Mouse (Mus musculus): ENCODE data around the gene Ube2j2. TPM values are rescaled to one million over a fixed set of nuclear protein-coding genes. Genes with fewer than 3 reads are reported as not detected.

Ube2j2 gene
- polyA plus RNA-seq, 1 experiment from 2014 or later = 165 TPM

DNA sequence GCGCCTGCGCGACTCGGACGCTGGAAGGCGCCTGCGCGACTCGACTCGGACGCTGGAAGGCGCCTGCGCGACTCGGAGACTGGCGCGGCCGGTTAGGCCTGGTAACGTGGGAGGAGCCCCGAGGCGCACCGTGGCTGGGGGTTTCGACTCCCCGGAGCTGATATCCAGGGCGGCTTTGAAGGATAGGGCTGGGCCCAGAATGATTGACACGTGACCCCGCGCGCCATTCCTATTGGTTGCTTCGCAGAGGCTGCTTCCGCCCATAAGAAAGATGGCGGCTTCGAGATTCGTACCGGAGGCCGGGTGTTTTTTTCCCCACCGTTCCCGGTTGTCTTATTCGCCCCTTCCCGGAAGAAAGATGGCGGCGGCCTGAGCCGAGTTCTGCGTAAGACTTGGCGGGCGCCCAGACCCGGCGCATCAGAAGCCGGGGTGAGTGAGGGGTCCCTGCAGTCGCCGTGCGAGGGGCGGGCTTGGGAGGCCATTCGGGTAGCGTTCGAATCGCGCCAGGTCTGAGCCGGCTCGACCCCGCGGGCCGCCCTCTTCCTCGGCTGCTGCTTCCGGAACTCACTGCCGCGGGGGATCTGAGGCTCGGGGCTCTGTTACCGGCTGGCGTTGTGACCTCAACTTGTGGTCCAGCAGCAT, 49.4 kb downstream of the Ube2j2 start:
- peak overlapping the region; percentile 83 for H3K9ac ChIP-seq (replicated peaks)
- H3K27ac ChIP-seq = peak overlapping the region; percentile 94
- peak overlapping the region; percentile 94 for H3K4me2 ChIP-seq
- H3K4me1 ChIP-seq (replicated peaks) = peaks cover 19% of the 10 kb centered on the region
- peak; percentile 88 for ATAC-seq (ENCODE audit: insufficient number of reproducible peaks, insufficient read depth, low FRiP score, low TSS enrichment, low read depth)
- H3K27me3 ChIP-seq = no peaks in the 10 kb centered on the region
- H3K36me3 ChIP-seq = peaks cover 27% of the 10 kb centered on the region
- peak overlapping the region; percentile 83 for H3K4me3 ChIP-seq (replicated peaks)
- H3K9me3 ChIP-seq = no peaks in the 10 kb centered on the region
- WGBS = under 1% methylated on average over 70 of the region's 70 CpGs

DNA sequence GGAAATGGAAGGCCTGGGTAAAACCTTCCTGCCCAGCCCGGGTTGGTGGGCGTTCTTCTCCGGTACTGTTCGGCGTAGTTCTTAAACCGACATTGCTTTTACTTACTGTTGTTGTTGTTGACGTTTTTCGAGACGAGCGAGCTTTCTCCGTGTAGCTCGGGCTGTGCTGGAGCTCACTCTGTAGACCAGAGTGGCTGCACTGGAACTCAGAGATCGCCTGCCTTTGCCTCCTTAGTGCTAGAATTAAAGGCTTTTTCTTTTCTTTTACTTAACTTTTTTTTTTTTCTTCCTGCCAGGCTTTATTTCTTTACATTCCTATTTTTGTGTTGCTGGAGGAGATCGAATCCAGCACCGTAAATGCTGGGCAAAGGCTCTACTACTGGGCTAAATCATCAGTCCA, 50.0 kb downstream of the Ube2j2 start:
- Histone ChIP-seq H3K9me3 (no peaks in the 10 kb centered on the region), H3K27ac (peak overlapping the region; percentile 94), H3K36me3 (peaks cover 32% of the 10 kb centered on the region), H3K9ac (replicated peaks) (peak overlapping the region; percentile 83), H3K27me3 (no peaks in the 10 kb centered on the region), H3K4me3 (replicated peaks) (peak overlapping the region; percentile 83), H3K4me1 (replicated peaks) (peaks cover 19% of the 10 kb centered on the region), H3K4me2 (peak overlapping the region; percentile 65)
- no peak for ATAC-seq (ENCODE audit: insufficient number of reproducible peaks, insufficient read depth, low FRiP score, low TSS enrichment, low read depth)
- WGBS = 6% methylated on average over 15 of the region's 15 CpGs

DNA sequence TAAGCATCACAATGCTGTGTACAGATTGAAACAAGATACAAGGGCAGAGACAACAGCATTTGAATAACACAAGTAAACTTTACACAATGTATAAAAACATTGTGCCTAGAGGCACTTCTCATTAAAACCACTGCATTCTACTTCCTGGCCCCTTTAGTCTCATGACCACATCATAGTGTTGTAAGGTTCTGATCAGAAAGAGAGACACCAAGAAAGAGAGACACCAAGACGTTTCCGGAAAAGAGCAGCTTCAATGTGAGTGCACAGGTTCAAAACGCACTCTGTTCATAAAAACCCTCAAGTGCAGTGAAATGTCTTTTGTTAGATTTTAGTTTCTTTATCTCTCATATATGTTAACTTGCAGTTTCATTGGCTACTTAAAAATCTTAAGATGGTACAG, 60.5 kb downstream of the Ube2j2 start:
- Histone ChIP-seq H3K9me3 (no peaks in the 10 kb centered on the region), H3K27me3 (no peaks in the 10 kb centered on the region), H3K4me2 (no peak overlapping the region), H3K4me1 (replicated peaks) (no peaks in the 10 kb centered on the region), H3K36me3 (peaks cover 93% of the 10 kb centered on the region), H3K4me3 (replicated peaks) (no peak overlapping the region), H3K9ac (replicated peaks) (no peak overlapping the region), H3K27ac (no peak overlapping the region)
- no peak for ATAC-seq (ENCODE audit: insufficient number of reproducible peaks, insufficient read depth, low FRiP score, low TSS enrichment, low read depth)
- 89% methylated on average over 3 of the region's 3 CpGs for WGBS

DNA sequence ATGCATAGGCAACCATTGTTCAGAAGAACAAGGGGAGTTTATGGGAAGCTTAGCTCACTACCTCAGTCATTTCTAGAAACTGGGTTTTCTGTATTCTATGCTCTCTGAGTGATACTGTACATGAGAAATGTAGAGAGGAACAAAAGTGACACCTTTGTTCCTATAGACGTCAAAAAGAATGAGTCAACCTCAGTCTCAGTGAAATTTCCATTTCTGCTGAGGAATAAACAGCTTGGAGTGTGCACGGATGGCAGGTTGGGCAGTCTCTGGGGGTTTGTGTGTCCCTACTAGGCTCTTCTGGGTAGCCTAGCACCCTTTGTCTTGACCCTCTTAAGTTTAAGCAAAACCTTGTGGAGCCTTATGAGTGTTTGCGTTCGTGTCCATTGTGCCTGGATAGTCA, 64.7 kb downstream of the Ube2j2 start:
- Histone ChIP-seq H3K9ac (replicated peaks) (no peak overlapping the region), H3K4me2 (no peak overlapping the region), H3K27ac (no peak overlapping the region), H3K27me3 (no peaks in the 10 kb centered on the region), H3K36me3 (peaks cover 95% of the 10 kb centered on the region), H3K4me1 (replicated peaks) (no peaks in the 10 kb centered on the region), H3K9me3 (no peaks in the 10 kb centered on the region), H3K4me3 (replicated peaks) (no peak overlapping the region)
- WGBS = 94% methylated on average over 4 of the region's 4 CpGs
- ATAC-seq (ENCODE audit: insufficient number of reproducible peaks, insufficient read depth, low FRiP score, low TSS enrichment, low read depth) = no peak

Small RNA genes within 50 kb of the gene (microRNA-seq; reads per million reads assigned to microRNA genes)
- gene Gm22991 = not detected

Other genes with a start within 250 kb of the Ube2j2 start
- gene Fndc10, start 249.5 kb upstream of the Ube2j2 start, polyA plus RNA-seq (2016; fragmentation: Nextera tagmentation; extraction: Ambion mirVana) = 9.3 and 11.2 TPM in 2 replicates
- 143 and 145 TPM in 2 replicates for gene Ssu72, start 239.0 kb upstream of the Ube2j2 start, polyA plus RNA-seq (2016; fragmentation: Nextera tagmentation; extraction: Ambion mirVana)
- gene Tmem240, start 209.0 kb upstream of the Ube2j2 start, polyA plus RNA-seq (2016; fragmentation: Nextera tagmentation; extraction: Ambion mirVana) = 1.4 and 1.6 TPM in 2 replicates
- 104 and 108 TPM in 2 replicates for gene Atad3a, start 182.7 kb upstream of the Ube2j2 start, polyA plus RNA-seq (2016; fragmentation: Nextera tagmentation; extraction: Ambion mirVana)
- 8.3 and 8.8 TPM in 2 replicates for gene Vwa1, start 169.1 kb upstream of the Ube2j2 start, polyA plus RNA-seq (2016; fragmentation: Nextera tagmentation; extraction: Ambion mirVana)
- gene Tmem88b, start 158.0 kb upstream of the Ube2j2 start, polyA plus RNA-seq (2016; fragmentation: Nextera tagmentation; extraction: Ambion mirVana) = 0.50 and 0.91 TPM in 2 replicates
- gene Ankrd65, start 153.4 kb upstream of the Ube2j2 start, polyA plus RNA-seq (2016; fragmentation: Nextera tagmentation; extraction: Ambion mirVana) = 0.18 TPM in 1 of 2 replicates, not detected in the other
- gene Mrpl20, start 141.0 kb upstream of the Ube2j2 start, polyA plus RNA-seq (2016; fragmentation: Nextera tagmentation; extraction: Ambion mirVana) = 217 and 228 TPM in 2 replicates
- gene Ccnl2, start 131.3 kb upstream of the Ube2j2 start, polyA plus RNA-seq (2016; fragmentation: Nextera tagmentation; extraction: Ambion mirVana) = 241 and 256 TPM in 2 replicates
- 146 and 151 TPM in 2 replicates for gene Aurkaip1, start 112.6 kb upstream of the Ube2j2 start, polyA plus RNA-seq (2016; fragmentation: Nextera tagmentation; extraction: Ambion mirVana)
- gene Mxra8, start 104.2 kb upstream of the Ube2j2 start, polyA plus RNA-seq (2016; fragmentation: Nextera tagmentation; extraction: Ambion mirVana) = 44.9 and 62.1 TPM in 2 replicates
- gene Dvl1, start 96.4 kb upstream of the Ube2j2 start, polyA plus RNA-seq (2016; fragmentation: Nextera tagmentation; extraction: Ambion mirVana) = 5.5 and 14.7 TPM in 2 replicates
- 0.39 and 0.74 TPM in 2 replicates for gene Tas1r3, start 80.5 kb upstream of the Ube2j2 start, polyA plus RNA-seq (2016; fragmentation: Nextera tagmentation; extraction: Ambion mirVana)
- 13.6 and 14.2 TPM in 2 replicates for gene Cptp, start 74.4 kb upstream of the Ube2j2 start, polyA plus RNA-seq (2016; fragmentation: Nextera tagmentation; extraction: Ambion mirVana)
- gene Ints11, start 74.3 kb upstream of the Ube2j2 start, polyA plus RNA-seq (2016; fragmentation: Nextera tagmentation; extraction: Ambion mirVana) = 82.0 and 82.9 TPM in 2 replicates
- 45.4 and 48.5 TPM in 2 replicates for gene Pusl1, start 52.0 kb upstream of the Ube2j2 start, polyA plus RNA-seq (2016; fragmentation: Nextera tagmentation; extraction: Ambion mirVana)
- 18.4 and 25.5 TPM in 2 replicates for gene Acap3, start 52.0 kb upstream of the Ube2j2 start, polyA plus RNA-seq (2016; fragmentation: Nextera tagmentation; extraction: Ambion mirVana)
- 27.1 and 31.6 TPM in 2 replicates for gene C1qtnf12, start 18.5 kb downstream of the Ube2j2 start, polyA plus RNA-seq (2016; fragmentation: Nextera tagmentation; extraction: Ambion mirVana)
- gene B3galt6, start 48.8 kb downstream of the Ube2j2 start, polyA plus RNA-seq (2016; fragmentation: Nextera tagmentation; extraction: Ambion mirVana) = 16.1 and 16.8 TPM in 2 replicates
- gene Sdf4, start 49.0 kb downstream of the Ube2j2 start, polyA plus RNA-seq (2016; fragmentation: Nextera tagmentation; extraction: Ambion mirVana) = 131 and 139 TPM in 2 replicates
- gene Tnfrsf4, start 70.0 kb downstream of the Ube2j2 start, polyA plus RNA-seq (2016; fragmentation: Nextera tagmentation; extraction: Ambion mirVana) = 0.84 and 0.92 TPM in 2 replicates
- 1.8 and 1.9 TPM in 2 replicates for gene Tnfrsf18, start 82.3 kb downstream of the Ube2j2 start, polyA plus RNA-seq (2016; fragmentation: Nextera tagmentation; extraction: Ambion mirVana)
- 0.58 and 1.3 TPM in 2 replicates for gene Ttll10, start 115.6 kb downstream of the Ube2j2 start, polyA plus RNA-seq (2016; fragmentation: Nextera tagmentation; extraction: Ambion mirVana)
- 59.9 and 63.1 TPM in 2 replicates for gene 9430015G10Rik, start 166.2 kb downstream of the Ube2j2 start, polyA plus RNA-seq (2016; fragmentation: Nextera tagmentation; extraction: Ambion mirVana)
- gene Rnf223, start 186.7 kb downstream of the Ube2j2 start, polyA plus RNA-seq (2016; fragmentation: Nextera tagmentation; extraction: Ambion mirVana) = 0.63 and 0.86 TPM in 2 replicates

All from limb, embryonic 12.5 days (tissue).